Mouse (Mus musculus) liver, embryonic 11.5 days (tissue): ENCODE measurements at regions not wholly inside any gene's neighbourhood (a gene's known extent, or its start where the extent isn't known, plus 50 kb on each side); places are given as distances from the start of the nearest gene placed in this dataset.

ENCODE experiments used
- ATAC-seq: fragments of 200-750 bp; cut with Nextera tagmentation; replicated peaks from 2 replicates; pipeline ENCODE4 v1.8.0; 2017; ENCODE audit warnings: moderate number of reproducible peaks, mild to moderate bottlenecking, moderate TSS enrichment, moderate library complexity; ENCODE audit not compliant: low FRiP score
- DNase-seq: peaks from one replicate; pipeline ENCODE4 v3.0.0-alpha.2; 2017; ENCODE audit warnings: low spot score
- H3K27ac ChIP-seq: fragments of 300-500 bp; sonication (generic); 2 replicates; pipeline ENCODE4 v1.5.1; 2014; ENCODE audit warnings: mild to moderate bottlenecking, low read depth, low read length, control low read depth
- H3K27me3 ChIP-seq: fragments of 300-500 bp; sonication (generic); replicated peaks from 2 replicates; pipeline ENCODE4 v1.6.1; 2014; ENCODE audit warnings: low read length, mixed read lengths; ENCODE audit not compliant: control insufficient read depth, insufficient read depth
- H3K36me3 ChIP-seq: fragments of 300-500 bp; sonication (generic); 2 replicates; pipeline ENCODE4 v1.6.1; 2014; ENCODE audit warnings: mild to moderate bottlenecking, low read length, moderate library complexity, mixed read lengths; ENCODE audit not compliant: control insufficient read depth, insufficient read depth
- H3K4me1 ChIP-seq: fragments of 300-500 bp; sonication (generic); replicated peaks from 2 replicates; pipeline ENCODE4 v1.6.1; 2014; ENCODE audit warnings: low read length, mixed read lengths; ENCODE audit not compliant: control insufficient read depth, insufficient read depth
- H3K4me2 ChIP-seq: fragments of 300-500 bp; sonication (generic); 2 replicates; pipeline ENCODE4 v1.6.1; 2014; ENCODE audit warnings: mild to moderate bottlenecking, control low read depth, moderate library complexity
- H3K4me3 ChIP-seq: fragments of 300-500 bp; sonication (generic); 2 replicates; pipeline ENCODE4 v1.5.1; 2014; ENCODE audit warnings: low read depth, low read length, control low read depth
- H3K9ac ChIP-seq: fragments of 300-500 bp; sonication (generic); 2 replicates; pipeline ENCODE4 v1.6.1; 2014; ENCODE audit warnings: low read depth, low read length, control low read depth
- H3K9me3 ChIP-seq: fragments of 300-500 bp; sonication (generic); 2 replicates; pipeline ENCODE4 v1.6.1; 2016; ENCODE audit warnings: low read length, inconsistent platforms, mixed read lengths; ENCODE audit not compliant: control insufficient read depth
- WGBS: fragments of 180-500 bp; shearing (Covaris S2); extraction: QIAGEN DNeasy Blood & Tissue Kit; methylation state at CpG from one replicate; pipeline ENCODE4 v1.1.7; 2014; 5-methylcytosine and 5-hydroxymethylcytosine counted together

DNA sequence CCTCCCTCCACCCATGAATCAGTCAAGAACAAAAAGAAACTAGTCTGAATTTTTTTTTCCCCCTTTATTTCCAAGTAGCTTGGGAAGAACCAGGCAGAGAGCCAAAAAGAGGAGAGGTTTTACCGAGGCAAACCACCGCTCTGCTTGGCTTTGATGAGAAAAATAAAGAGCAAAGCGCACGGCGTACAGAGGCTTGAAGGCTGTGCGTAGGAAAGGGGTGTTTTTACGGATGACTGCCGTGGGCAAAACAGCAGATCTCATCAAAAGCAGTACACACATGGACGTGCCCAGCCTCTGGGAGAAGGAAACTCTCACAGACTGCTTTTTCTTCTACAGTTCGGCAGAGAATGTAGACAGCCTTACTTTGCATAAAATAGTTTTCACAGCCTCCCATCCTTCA, 128.5 kb upstream of the Arid1b start:
- Histone ChIP-seq H3K9ac (no peak overlapping the region), H3K4me3 (no peak overlapping the region), H3K27me3 (no peaks in the 10 kb centered on the region), H3K4me1 (no peaks in the 10 kb centered on the region), H3K27ac (no peak overlapping the region), H3K9me3 (no peaks in the 10 kb centered on the region), H3K36me3 (no peaks in the 10 kb centered on the region), H3K4me2 (no peak overlapping the region)
- WGBS, result 78% methylated on average over 10 of the region's 10 CpGs
- ATAC-seq (no peak), DNase-seq (no peak)

DNA sequence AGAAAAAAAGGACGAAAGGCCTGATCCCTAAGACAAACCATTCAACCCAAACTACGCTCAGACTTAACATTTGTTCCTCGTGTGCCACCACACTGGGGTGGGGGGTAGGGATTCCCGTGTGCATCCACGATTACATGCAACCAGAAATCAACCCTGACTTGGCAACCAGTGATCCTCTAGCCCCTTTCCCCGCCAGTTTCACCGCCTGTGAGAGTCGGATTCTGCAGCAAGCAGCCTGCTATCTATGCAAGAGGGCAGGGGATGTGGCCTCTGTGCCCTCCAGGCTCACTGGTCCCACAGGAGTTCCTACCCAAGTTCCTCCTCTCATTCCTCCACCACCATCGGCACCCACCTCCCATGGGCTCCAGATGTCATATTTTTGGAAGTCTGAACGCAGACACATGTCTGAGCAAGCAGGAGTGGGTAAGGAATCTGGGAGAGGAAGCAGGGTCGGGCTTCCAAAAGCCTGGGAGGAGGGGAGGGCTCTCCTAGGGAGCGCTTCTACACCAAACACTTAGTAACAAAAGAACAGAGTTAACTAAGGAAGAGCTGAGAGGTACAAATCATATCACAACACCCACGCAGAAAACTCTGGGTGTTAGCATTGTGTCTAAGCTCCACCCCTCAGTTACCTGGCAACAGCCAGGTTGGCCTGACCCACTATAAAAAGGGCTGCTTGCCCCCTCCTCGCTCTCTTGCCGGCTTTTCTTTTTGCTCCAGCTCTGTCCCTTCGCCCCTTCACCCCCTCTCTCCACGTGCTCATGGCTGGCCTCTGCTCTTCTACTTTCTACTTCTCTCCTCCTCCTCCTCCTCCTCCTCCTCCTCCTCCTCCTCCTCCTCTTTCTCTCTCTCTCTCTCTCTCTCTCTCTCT, 127.9 kb upstream of the Arid1b start:
- H3K36me3 ChIP-seq, result no peaks in the 10 kb centered on the region
- no peak overlapping the region for H3K4me3 ChIP-seq
- H3K27me3 ChIP-seq, result no peaks in the 10 kb centered on the region
- no peak overlapping the region for H3K4me2 ChIP-seq
- ATAC-seq (no peak), DNase-seq (no peak)
- no peak overlapping the region for H3K27ac ChIP-seq
- no peak overlapping the region for H3K9ac ChIP-seq
- WGBS, result 59% methylated on average over 17 of the region's 17 CpGs
- no peaks in the 10 kb centered on the region for H3K4me1 ChIP-seq
- H3K9me3 ChIP-seq, result no peaks in the 10 kb centered on the region

DNA sequence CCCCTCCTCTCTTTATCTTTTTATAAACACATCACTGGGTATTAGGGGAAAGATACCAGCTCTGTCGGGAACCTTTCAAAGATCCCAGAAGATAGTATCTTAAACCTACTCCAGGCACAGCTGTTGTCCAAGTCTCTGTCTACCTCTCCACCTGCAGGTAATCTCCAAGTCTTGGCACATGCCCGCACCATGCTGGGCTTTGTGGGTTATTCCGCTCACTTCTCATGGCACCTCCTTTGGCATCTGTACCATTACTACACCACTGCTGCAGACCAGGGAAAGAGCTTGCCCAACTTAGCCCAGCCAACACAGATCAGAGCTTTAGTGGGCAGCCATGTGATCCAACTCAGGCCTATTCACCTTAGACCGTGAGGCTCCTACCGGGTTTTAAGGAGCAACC, 127.0 kb upstream of the Arid1b start:
- no peaks in the 10 kb centered on the region; the same call in 1 of the 2 replicates for H3K27me3 ChIP-seq
- no peaks in the 10 kb centered on the region for H3K9me3 ChIP-seq
- DNase-seq (no peak), ATAC-seq (no peak)
- 87% methylated on average over 5 of the region's 5 CpGs for WGBS
- no peaks in the 10 kb centered on the region for H3K36me3 ChIP-seq
- H3K27ac ChIP-seq, result no peak overlapping the region
- no peak overlapping the region for H3K4me2 ChIP-seq
- no peak overlapping the region for H3K9ac ChIP-seq
- no peaks in the 10 kb centered on the region for H3K4me1 ChIP-seq
- no peak overlapping the region for H3K4me3 ChIP-seq

DNA sequence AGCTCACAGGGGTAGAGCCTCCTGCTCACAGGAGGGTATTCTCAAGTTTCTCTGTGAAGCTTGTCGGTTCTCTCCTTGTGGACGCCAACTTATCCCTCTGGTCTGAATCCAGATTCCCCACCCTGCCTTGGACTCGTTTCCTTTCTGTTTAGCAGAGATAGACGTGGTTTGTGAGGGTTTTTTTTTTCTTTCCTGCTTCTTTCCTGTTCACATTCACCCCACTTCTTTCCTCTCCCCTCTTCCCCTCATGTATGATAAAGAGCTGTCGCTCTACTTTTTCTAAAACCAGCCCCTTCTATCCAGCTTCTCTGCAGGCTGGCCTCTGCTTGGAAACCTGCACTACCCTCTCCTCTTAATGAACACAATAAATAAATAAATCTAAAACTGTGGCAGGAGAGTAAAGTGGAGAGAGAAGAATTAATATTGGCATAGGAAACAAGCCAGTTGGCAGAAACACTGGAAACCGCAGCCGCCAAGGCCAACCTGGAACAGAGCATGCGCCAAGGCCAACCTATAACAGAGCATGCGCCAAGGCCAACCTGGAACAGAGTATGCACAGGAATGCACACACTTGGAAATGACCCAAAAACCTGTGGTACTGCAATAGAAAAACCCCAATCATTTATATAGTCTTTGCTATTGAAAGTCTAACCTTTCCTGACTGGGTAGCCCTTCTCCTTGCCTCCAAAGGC, 126.2 kb upstream of the Arid1b start:
- ATAC-seq (no peak), DNase-seq (no peak)
- Histone ChIP-seq H3K27ac (no peak overlapping the region), H3K9me3 (no peaks in the 10 kb centered on the region), H3K36me3 (no peaks in the 10 kb centered on the region), H3K4me2 (no peak overlapping the region), H3K4me1 (no peaks in the 10 kb centered on the region), H3K9ac (no peak overlapping the region), H3K27me3 (no peaks in the 10 kb centered on the region; the same call in 1 of the 2 replicates), H3K4me3 (no peak overlapping the region)
- WGBS, result 60% methylated on average over 9 of the region's 9 CpGs

- ATAC-seq, result no peak
- 79% methylated on average over 10 of the region's 10 CpGs for WGBS
- no peak overlapping the region for H3K27ac ChIP-seq
These were observed 125.7 kb upstream of the Arid1b start for GRCm38 (mm10) chr17:4868446-4868825.

DNA sequence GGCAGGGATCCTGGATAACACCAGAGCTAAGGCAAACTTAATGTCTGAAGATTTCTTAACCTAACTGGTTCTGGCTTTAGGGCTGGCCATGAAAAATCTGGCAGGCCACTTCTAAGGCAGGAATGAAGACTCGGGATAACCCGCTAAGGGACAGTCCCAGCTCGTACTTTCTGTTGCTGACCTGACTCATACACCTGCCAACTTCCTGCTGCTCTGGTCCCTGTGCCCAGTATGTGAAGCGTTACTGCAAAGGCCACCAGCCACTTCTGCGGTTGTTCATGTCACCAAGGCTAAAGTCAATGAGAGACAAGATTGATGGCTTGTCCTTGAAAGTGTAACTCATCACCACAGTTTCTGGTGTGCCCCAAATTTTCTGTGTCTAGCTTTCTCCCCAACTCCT, 125.3 kb upstream of the Arid1b start:
- H3K27ac ChIP-seq, result no peak overlapping the region
- H3K36me3 ChIP-seq, result no peaks in the 10 kb centered on the region
- H3K4me3 ChIP-seq, result no peak overlapping the region
- no peaks in the 10 kb centered on the region; the same call in 1 of the 2 replicates for H3K27me3 ChIP-seq
- H3K9me3 ChIP-seq, result no peaks in the 10 kb centered on the region
- ATAC-seq (no peak), DNase-seq (no peak)
- H3K9ac ChIP-seq, result no peak overlapping the region
- H3K4me1 ChIP-seq, result no peaks in the 10 kb centered on the region
- no peak overlapping the region for H3K4me2 ChIP-seq
- 80% methylated on average over 5 of the region's 5 CpGs for WGBS

More at GRCm38 (mm10) chr17:4868446-4868825, 125.7 kb upstream of the Arid1b start:
- no peaks in the 10 kb centered on the region; the same call in 1 of the 2 replicates for H3K27me3 ChIP-seq
- no peaks in the 10 kb centered on the region for H3K4me1 ChIP-seq
- no peak for DNase-seq
- no peaks in the 10 kb centered on the region for H3K9me3 ChIP-seq
- no peak overlapping the region for H3K9ac ChIP-seq
- no peaks in the 10 kb centered on the region for H3K36me3 ChIP-seq
- H3K4me3 ChIP-seq, result no peak overlapping the region
- no peak overlapping the region for H3K4me2 ChIP-seq

DNA sequence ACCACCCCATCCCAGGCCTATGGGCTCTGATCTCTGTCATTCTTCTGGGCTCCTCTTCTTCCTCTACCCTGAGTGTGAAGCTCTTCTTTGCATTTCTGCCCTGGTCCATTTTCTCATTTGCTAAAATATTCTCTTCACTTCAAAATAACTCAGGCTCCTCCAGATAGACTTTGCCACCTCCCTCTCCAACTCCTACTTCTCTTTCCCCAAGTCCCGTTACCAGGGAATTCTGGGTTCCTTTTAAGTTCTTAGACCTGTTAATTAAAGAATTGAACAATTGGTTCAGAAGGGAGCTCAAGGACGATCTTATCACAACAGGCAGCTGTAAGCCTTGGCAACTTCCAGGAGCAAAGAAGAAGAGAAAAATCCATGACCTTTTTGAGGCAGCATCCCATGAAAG, 122.9 kb upstream of the Arid1b start:
- no peak overlapping the region for H3K9ac ChIP-seq
- H3K4me2 ChIP-seq, result no peak overlapping the region
- ATAC-seq, result no peak
- no peak overlapping the region for H3K27ac ChIP-seq
- DNase-seq, result no peak
- H3K36me3 ChIP-seq, result no peaks in the 10 kb centered on the region
- no peaks in the 10 kb centered on the region for H3K4me1 ChIP-seq
- WGBS, result 52% methylated on average over 2 of the region's 2 CpGs
- no peaks in the 10 kb centered on the region for H3K9me3 ChIP-seq
- no peaks in the 10 kb centered on the region; the same call in 1 of the 2 replicates for H3K27me3 ChIP-seq
- no peak overlapping the region for H3K4me3 ChIP-seq

GRCm38 (mm10) chr17:4874459-4874858, 119.7 kb upstream of the Arid1b start:
- no peak for DNase-seq
- no peak overlapping the region for H3K9ac ChIP-seq
- 79% methylated on average over 2 of the region's 2 CpGs for WGBS
- H3K4me2 ChIP-seq, result no peak overlapping the region
- H3K36me3 ChIP-seq, result no peaks in the 10 kb centered on the region
- no peak for ATAC-seq
- H3K27me3 ChIP-seq, result no peaks in the 10 kb centered on the region; the same call in 1 of the 2 replicates
- H3K27ac ChIP-seq, result no peak overlapping the region
- H3K9me3 ChIP-seq, result no peaks in the 10 kb centered on the region
- H3K4me1 ChIP-seq, result no peaks in the 10 kb centered on the region
- no peak overlapping the region for H3K4me3 ChIP-seq
